Mouse (Mus musculus): ENCODE data around the gene Cdc27. TPM values are rescaled to one million over a fixed set of nuclear protein-coding genes. Genes with fewer than 3 reads are reported as not detected.

Gene Cdc27
- polyA plus RNA-seq, 1 experiment from 2014 or later: 18.4 TPM

DNA sequence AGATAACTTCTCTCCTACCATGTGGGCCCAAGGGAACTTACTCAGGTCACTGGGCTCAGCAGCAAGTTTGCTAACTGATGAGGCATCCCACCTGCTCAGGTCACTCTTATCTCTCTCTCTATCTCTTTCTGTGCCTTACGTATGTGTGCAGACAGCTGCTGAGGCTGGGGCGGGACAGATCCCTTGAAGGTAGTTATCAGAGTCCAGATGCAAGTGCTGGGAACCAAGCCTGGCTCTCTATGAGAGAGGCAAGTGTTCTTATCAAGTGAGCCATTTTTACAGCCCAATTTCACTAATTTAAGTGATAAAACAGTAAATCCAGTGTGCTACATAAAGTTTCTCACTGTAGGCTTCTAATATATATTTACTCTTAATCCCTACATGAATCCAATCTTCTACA lies 13.6 kb downstream of the Cdc27 start:
- H3K4me2 ChIP-seq (replicated peaks; ENCODE audit: low read depth, low read length): no peak overlapping the region
- no peaks in the 10 kb centered on the region for H3K27me3 ChIP-seq (replicated peaks; ENCODE audit: insufficient read depth, low read length)
- no peak overlapping the region for H3K27ac ChIP-seq (ENCODE audit: low read length)
- 75% methylated on average over 2 of the region's 2 CpGs for WGBS
- no peak for TF ChIP-seq CTCF (IDR thresholded peaks at IDR 0.05)
- TF ChIP-seq EP300 (IDR thresholded peaks at IDR 0.05): no peak
- H3K9me3 ChIP-seq (ENCODE audit: low read length): no peaks in the 10 kb centered on the region
- no peak overlapping the region for H3K9ac ChIP-seq (replicated peaks; ENCODE audit: low read depth)
- no peak overlapping the region for H3K4me3 ChIP-seq (ENCODE audit: low read depth, low read length)
- no peaks in the 10 kb centered on the region for H3K4me1 ChIP-seq (ENCODE audit: insufficient read depth, low read depth, low read length)
- ATAC-seq (no peak), DNase-seq (ENCODE audit: low spot score) (no peak)
- H3K36me3 ChIP-seq (ENCODE audit: insufficient read depth, low read length): peaks cover 13% of the 10 kb centered on the region; the same call in 1 of the 2 replicates

DNA sequence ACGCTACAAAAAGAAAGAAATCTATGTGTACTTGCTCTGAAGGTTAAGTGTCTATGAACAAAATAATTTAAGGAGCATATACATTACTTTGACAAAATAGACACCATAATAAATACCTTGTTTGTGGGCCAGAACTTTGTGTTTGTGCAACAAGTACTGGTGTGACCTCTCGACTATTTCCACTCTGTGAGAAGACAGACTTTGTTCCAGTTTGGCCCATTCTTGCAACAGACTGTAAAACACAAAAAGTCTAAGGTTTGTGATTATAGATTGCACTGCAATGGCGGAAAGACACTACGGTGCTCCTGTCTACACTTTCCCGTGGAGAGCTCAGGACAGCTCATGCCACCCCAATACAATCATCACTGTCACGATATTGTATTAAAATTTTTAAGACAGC lies 24.5 kb downstream of the Cdc27 start:
- no peak for ATAC-seq
- no peaks in the 10 kb centered on the region for H3K4me1 ChIP-seq (ENCODE audit: insufficient read depth, low read depth, low read length)
- H3K9ac ChIP-seq (replicated peaks; ENCODE audit: low read depth): no peak overlapping the region
- peaks cover 21% of the 10 kb centered on the region for H3K36me3 ChIP-seq (ENCODE audit: insufficient read depth, low read length)
- WGBS: 95% methylated on average over 6 of the region's 6 CpGs
- no peak overlapping the region for H3K27ac ChIP-seq (ENCODE audit: low read length)
- no peak overlapping the region for H3K4me2 ChIP-seq (replicated peaks; ENCODE audit: low read depth, low read length)
- no peak for DNase-seq (ENCODE audit: low spot score)
- H3K4me3 ChIP-seq (ENCODE audit: low read depth, low read length): no peak overlapping the region
- no peaks in the 10 kb centered on the region for H3K27me3 ChIP-seq (replicated peaks; ENCODE audit: insufficient read depth, low read length)
- TF ChIP-seq CTCF (IDR thresholded peaks at IDR 0.05) (no peak), EP300 (IDR thresholded peaks at IDR 0.05) (no peak)
- H3K9me3 ChIP-seq (ENCODE audit: low read length): no peaks in the 10 kb centered on the region

- TF ChIP-seq CTCF (IDR thresholded peaks at IDR 0.05): no peak
- TF ChIP-seq EP300 (IDR thresholded peaks at IDR 0.05): no peak
- Histone ChIP-seq H3K9ac (replicated peaks; ENCODE audit: low read depth) (no peak overlapping the region), H3K4me2 (replicated peaks; ENCODE audit: low read depth, low read length) (no peak overlapping the region), H3K36me3 (ENCODE audit: insufficient read depth, low read length) (peaks cover 44% of the 10 kb centered on the region), H3K27me3 (replicated peaks; ENCODE audit: insufficient read depth, low read length) (no peaks in the 10 kb centered on the region), H3K27ac (ENCODE audit: low read length) (no peak overlapping the region), H3K4me1 (ENCODE audit: insufficient read depth, low read depth, low read length) (no peaks in the 10 kb centered on the region), H3K9me3 (ENCODE audit: low read length) (no peaks in the 10 kb centered on the region), H3K4me3 (ENCODE audit: low read depth, low read length) (no peak overlapping the region)
- ATAC-seq (no peak), DNase-seq (ENCODE audit: low spot score) (no peak)
- WGBS: 85% methylated on average over 4 of the region's 4 CpGs
Observed at GRCm38 (mm10) chr11:104512436-104512835, 38.0 kb downstream of the Cdc27 start.

DNA sequence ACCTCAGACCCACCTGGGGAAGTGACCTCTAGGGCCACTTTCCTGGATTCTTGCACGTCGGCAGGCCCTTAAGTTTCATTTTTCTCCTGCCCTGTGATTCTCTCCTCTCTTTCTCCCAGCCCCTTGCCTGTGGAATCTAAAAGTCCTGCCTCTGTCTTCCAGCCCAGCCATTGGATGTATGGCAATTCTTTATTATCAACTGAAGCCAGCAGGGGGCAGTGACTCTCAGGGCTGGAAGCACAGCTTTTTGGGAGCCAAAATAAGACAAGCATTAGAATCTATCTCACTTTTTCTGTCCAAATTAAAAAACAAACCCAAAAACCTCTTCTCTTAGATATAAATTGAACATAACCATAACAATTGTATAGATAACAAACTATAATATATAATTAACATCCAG lies 39.8 kb downstream of the Cdc27 start:
- no peaks in the 10 kb centered on the region for H3K27me3 ChIP-seq (replicated peaks; ENCODE audit: insufficient read depth, low read length)
- H3K4me1 ChIP-seq (ENCODE audit: insufficient read depth, low read depth, low read length): no peaks in the 10 kb centered on the region
- H3K4me3 ChIP-seq (ENCODE audit: low read depth, low read length): no peak overlapping the region
- ATAC-seq (no peak), DNase-seq (ENCODE audit: low spot score) (peak; percentile 57)
- peak; percentile 73 for TF ChIP-seq CTCF (IDR thresholded peaks at IDR 0.05)
- TF ChIP-seq EP300 (IDR thresholded peaks at IDR 0.05): no peak
- H3K4me2 ChIP-seq (replicated peaks; ENCODE audit: low read depth, low read length): no peak overlapping the region
- H3K9ac ChIP-seq (replicated peaks; ENCODE audit: low read depth): no peak overlapping the region
- no peaks in the 10 kb centered on the region for H3K9me3 ChIP-seq (ENCODE audit: low read length)
- H3K36me3 ChIP-seq (ENCODE audit: insufficient read depth, low read length): peaks cover 42% of the 10 kb centered on the region
- H3K27ac ChIP-seq (ENCODE audit: low read length): no peak overlapping the region
- WGBS: 83% methylated on average over 2 of the region's 2 CpGs

DNA sequence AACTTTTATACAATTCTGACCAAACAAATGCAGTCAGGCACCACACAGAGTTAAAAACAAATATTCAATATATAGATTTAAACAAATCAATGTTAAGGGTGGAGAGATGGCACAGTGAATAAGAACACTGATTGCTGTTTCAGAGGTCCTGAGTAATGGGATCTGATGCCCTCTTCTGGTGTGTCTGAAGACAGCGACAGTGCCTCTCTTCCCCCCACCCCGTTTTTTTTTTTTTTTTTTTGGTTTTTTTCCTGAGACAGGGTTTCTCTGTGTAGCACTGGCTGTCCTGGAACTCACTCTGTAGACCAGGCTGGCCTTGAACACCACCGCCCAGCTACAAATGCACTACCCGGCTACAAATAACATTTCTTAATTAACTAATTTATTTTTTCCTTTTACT lies 42.0 kb downstream of the Cdc27 start:
- H3K36me3 ChIP-seq (ENCODE audit: insufficient read depth, low read length): peaks cover 43% of the 10 kb centered on the region

DNA sequence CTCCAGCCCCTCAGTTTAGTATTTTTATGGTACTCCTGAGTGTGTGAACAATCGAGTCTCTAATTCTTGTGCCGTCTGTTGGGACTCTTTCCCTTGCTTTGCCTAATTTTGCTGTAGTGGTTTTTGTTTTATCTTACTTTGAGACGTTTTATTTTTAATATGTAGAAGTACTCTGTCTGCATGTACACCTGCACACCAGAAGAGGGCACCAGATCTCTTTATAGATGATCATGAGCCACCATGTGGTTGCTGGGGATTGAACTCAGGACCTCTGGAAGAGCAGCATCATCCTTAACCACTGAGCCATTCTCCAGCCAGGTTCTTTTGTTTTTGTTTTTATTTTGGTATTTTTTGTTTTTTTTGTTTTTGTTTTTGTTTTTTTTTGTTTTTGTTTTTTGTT lies 62.1 kb downstream of the Cdc27 start:
- no peak overlapping the region for H3K4me2 ChIP-seq (replicated peaks; ENCODE audit: low read depth, low read length)
- TF ChIP-seq EP300 (IDR thresholded peaks at IDR 0.05) (no peak), CTCF (IDR thresholded peaks at IDR 0.05) (no peak)
- H3K36me3 ChIP-seq (ENCODE audit: insufficient read depth, low read length): no peaks in the 10 kb centered on the region
- H3K9ac ChIP-seq (replicated peaks; ENCODE audit: low read depth): no peak overlapping the region
- H3K27ac ChIP-seq (ENCODE audit: low read length): no peak overlapping the region
- DNase-seq (ENCODE audit: low spot score): no peak
- no peaks in the 10 kb centered on the region for H3K4me1 ChIP-seq (ENCODE audit: insufficient read depth, low read depth, low read length)
- no peaks in the 10 kb centered on the region for H3K9me3 ChIP-seq (ENCODE audit: low read length)
- ATAC-seq: no peak
- no peaks in the 10 kb centered on the region for H3K27me3 ChIP-seq (replicated peaks; ENCODE audit: insufficient read depth, low read length)
- WGBS: 80% methylated on average over 3 of the region's 3 CpGs
- no peak overlapping the region for H3K4me3 ChIP-seq (ENCODE audit: low read depth, low read length)

More for the DNA sequence above, 42.0 kb downstream of the Cdc27 start:
- Histone ChIP-seq H3K27ac (ENCODE audit: low read length) (no peak overlapping the region), H3K27me3 (replicated peaks; ENCODE audit: insufficient read depth, low read length) (no peaks in the 10 kb centered on the region), H3K4me3 (ENCODE audit: low read depth, low read length) (no peak overlapping the region), H3K9ac (replicated peaks; ENCODE audit: low read depth) (no peak overlapping the region), H3K4me1 (ENCODE audit: insufficient read depth, low read depth, low read length) (no peaks in the 10 kb centered on the region), H3K9me3 (ENCODE audit: low read length) (no peaks in the 10 kb centered on the region), H3K4me2 (replicated peaks; ENCODE audit: low read depth, low read length) (no peak overlapping the region)
- TF ChIP-seq CTCF (IDR thresholded peaks at IDR 0.05) (no peak), EP300 (IDR thresholded peaks at IDR 0.05) (no peak)
- no peak for DNase-seq (ENCODE audit: low spot score)
- no peak for ATAC-seq
- WGBS: 80% methylated on average over 4 of the region's 4 CpGs

DNA sequence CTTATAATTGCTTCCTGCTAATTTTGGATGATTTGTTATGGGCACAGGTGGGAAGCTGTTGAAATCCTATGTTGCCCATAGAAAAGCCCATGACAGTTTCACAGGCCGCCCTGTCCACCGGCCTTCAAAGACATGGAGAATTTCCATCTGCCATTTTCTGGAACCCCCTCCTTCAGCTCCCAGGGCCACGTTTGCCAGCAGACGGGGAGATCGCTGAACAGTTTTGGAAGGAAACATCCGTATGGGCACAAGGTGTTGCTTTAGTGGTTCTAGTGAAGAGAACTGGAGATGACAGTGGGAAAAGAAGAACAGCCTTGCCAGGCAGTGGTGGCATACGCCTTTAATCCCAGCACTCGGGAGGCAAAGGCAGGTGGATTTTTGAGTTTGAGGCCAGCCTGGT lies 68.4 kb downstream of the Cdc27 start:
- 88% methylated on average over 8 of the region's 8 CpGs for WGBS
- DNase-seq (ENCODE audit: low spot score) (no peak), ATAC-seq (no peak)
- no peak overlapping the region for H3K27ac ChIP-seq (ENCODE audit: low read length)
- no peak for TF ChIP-seq EP300 (IDR thresholded peaks at IDR 0.05)
- TF ChIP-seq CTCF (IDR thresholded peaks at IDR 0.05): no peak
- no peak overlapping the region for H3K9ac ChIP-seq (replicated peaks; ENCODE audit: low read depth)
- no peak overlapping the region for H3K4me2 ChIP-seq (replicated peaks; ENCODE audit: low read depth, low read length)
- H3K4me1 ChIP-seq (ENCODE audit: insufficient read depth, low read depth, low read length): no peaks in the 10 kb centered on the region
- no peaks in the 10 kb centered on the region for H3K27me3 ChIP-seq (replicated peaks; ENCODE audit: insufficient read depth, low read length)
- no peaks in the 10 kb centered on the region for H3K36me3 ChIP-seq (ENCODE audit: insufficient read depth, low read length)
- no peaks in the 10 kb centered on the region for H3K9me3 ChIP-seq (ENCODE audit: low read length)
- no peak overlapping the region for H3K4me3 ChIP-seq (ENCODE audit: low read depth, low read length)

All from lung, postnatal 0 days (tissue).